Mouse (Mus musculus): ENCODE measurements around the gene Mtss1l.
A peak's percentile ranks its signal among the peaks of the same experiment; 100 is the strongest.

The Mtss1l gene

GRCm38 (mm10) chr8:110706288-110706870 is 14.9 kb upstream of the Mtss1l start:
- no peak for DNase-seq (ENCODE audit: low spot score in 2 of 2)

DNA sequence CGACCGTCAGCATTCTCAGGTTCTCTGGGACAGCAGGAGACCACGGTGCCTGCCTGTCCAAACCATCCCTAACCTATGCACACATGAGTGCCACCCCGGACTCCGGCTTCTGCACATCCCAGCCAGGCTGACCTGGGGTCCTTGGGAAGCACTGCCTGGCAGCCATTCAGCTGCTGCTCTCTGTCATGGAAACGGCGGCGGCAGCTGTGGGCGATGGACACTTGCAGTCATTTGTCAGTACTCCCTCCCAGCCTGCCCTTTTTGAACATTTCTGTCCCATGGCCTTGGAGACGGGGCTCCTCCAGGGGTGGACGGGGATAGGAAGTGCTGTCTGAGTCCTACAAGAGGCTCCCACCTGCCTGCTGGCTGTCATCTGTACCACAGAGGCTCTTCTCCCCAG is 12.8 kb upstream of the Mtss1l start:
- DNase-seq (ENCODE audit: low spot score in 2 of 2): no peak

DNA sequence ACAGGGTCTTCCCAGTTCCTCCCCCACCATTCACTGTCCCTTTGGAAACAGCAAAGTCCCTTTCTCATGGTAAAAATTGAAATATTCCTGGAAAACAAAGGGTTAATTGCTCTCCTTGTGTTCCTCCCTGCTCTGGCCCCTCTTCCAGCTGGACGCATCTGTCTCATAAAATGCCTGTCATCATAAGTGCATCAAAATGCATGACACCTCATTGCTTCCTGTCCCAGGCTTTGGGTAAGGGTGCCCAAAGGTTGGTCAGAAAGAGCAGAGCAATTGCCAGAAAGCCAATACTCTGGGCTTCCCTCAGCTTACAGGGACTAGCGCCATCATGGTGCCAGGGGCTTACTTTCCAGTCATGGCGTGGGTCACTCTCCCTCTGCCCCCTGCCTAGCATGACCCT is 10.7 kb upstream of the Mtss1l start:
- no peak for DNase-seq (ENCODE audit: low spot score in 2 of 2)

- DNase-seq (ENCODE audit: low spot score in 2 of 2): no peak
Observed at GRCm38 (mm10) chr8:110711271-110711934, 9.9 kb upstream of the Mtss1l start.

- no peak for DNase-seq (ENCODE audit: low spot score in 2 of 2)
Observed at GRCm38 (mm10) chr8:110713073-110713472, 8.2 kb upstream of the Mtss1l start.

GRCm38 (mm10) chr8:110714827-110715519 is 6.3 kb upstream of the Mtss1l start:
- no peak for DNase-seq (ENCODE audit: low spot score in 2 of 2)

DNA sequence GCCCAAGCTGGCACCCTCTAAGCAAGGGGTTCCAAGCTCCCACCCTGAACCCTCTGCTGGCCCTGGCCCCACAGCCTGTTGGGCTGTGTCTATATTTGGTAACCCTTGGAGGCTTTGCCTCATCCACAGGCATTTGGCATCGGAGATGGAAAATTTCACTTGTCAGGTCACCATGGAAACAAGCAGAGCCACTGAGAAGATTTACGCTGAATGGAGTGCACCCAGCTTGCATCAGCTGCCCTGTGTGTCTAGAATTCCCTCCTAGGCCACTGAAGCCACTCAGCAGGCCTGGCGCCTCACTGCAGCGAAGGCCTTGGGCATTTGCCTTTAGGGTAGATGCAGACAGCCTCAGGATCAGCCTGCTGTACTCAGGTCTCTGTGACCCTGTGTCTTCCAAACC is 5.2 kb upstream of the Mtss1l start:
- DNase-seq (ENCODE audit: low spot score in 2 of 2): no peak

- DNase-seq (ENCODE audit: low spot score in 2 of 2): no peak
Observed at GRCm38 (mm10) chr8:110717131-110717530, 4.1 kb upstream of the Mtss1l start.

- no peak for DNase-seq (ENCODE audit: low spot score in 2 of 2)
Observed at GRCm38 (mm10) chr8:110718209-110718968, 2.9 kb upstream of the Mtss1l start.

DNA sequence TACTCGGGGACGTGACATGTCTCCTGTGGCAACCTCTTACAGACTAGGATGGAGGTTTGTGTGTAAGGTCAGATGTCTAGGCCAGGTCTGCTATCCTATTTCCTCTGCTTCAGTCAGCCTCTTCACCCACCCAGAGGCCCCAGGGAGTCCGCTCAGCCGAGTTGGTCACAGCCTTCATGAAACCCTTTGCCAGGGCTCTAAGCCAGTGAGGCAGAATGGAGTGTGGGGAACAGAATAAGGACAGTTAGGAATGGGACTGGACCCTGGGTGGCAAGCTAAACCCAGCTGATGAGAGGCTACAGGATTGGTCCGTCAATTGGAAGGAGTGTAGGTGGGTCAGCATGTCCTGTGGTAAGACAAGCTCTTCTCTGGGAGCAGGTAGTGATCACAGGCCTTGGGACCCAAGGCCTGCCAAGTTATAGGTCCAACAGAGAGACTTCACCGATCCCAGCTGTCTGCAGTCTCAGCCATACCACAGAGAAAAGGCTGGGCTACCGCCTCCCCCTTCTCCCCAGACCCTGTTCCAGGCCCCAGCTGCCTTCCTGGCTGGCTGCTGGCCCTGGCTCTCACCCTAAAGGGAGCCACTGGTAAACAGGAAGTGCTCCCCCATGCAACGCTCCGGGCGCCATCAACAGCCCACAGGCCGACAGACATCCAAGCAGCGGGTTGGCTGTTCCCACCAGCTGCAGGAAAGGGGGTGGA is 2.2 kb upstream of the Mtss1l start:
- DNase-seq (ENCODE audit: low spot score in 2 of 2): peak in 1 of 2 experiments; percentile 67

GRCm38 (mm10) chr8:110719898-110720653 is 1.2 kb upstream of the Mtss1l start:
- no peak for DNase-seq (ENCODE audit: low spot score in 2 of 2)

- peak in 1 of 2 experiments; percentile 51 for DNase-seq (ENCODE audit: low spot score in 2 of 2)
Observed at GRCm38 (mm10) chr8:110721606-110722413, 534 bp downstream of the Mtss1l start.

GRCm38 (mm10) chr8:110722414-110723011 is 1.2 kb downstream of the Mtss1l start:
- DNase-seq (ENCODE audit: low spot score in 2 of 2): no peak

GRCm38 (mm10) chr8:110724493-110724892 is 3.2 kb downstream of the Mtss1l start:
- DNase-seq (ENCODE audit: low spot score in 2 of 2): no peak

DNA sequence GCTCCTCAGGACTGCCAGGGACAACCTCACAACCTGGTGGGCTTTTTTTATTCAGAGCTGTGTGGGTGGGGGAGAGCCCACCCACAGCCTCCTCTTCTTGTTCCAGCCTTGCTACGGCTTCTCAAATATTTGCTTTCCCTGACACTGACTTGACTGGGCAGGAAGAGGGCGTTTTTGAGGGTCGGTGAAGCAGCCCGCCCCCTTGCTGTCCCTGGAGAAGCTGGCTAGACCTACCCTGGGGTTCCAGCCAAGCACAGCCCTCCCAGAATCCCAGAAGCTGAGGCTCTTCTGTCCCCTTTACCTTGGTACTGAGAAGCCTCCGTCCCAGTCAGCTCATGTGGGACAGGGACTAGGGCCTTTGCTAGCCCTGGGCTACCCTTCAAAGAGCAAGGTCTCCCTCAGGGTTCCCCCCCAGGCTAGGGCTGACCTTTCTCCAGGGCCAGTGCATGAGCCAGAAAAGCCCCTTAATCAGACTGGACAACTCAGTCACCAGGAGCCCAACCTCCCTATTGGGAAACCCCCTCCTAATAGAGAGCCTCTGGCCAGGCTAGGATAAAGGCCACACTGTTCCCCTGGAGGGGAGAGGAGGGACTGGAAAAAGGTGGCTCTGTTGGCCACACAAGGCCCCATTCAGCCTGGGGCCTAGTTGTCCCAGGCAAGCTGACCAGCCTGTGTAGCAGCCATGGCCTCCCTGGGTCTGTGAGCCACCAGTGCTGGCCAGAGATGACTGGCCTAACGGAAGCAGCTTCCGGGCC is 4.0 kb downstream of the Mtss1l start:
- DNase-seq (ENCODE audit: low spot score in 2 of 2): no peak

DNA sequence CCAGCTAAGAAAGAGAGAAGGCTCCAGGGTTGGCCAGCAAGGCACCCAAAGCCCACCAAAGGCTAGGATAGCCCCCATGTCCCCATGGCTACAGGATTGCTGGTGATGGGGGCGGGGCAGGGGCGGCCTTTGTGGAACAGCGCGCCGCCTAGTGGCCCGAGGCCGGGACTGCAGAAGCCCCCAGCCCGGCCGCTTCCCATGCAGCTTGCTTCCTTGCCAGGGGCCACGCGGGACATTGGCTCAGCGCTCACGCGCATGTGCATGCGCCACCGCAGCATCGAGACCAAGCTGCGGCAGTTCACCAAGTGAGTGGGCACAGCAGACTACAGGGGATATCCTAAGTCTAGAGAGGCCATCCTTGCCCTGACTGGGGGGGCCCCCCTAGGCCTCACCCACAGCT is 5.6 kb downstream of the Mtss1l start:
- peak; percentile 84 to 95 for DNase-seq (ENCODE audit: low spot score in 2 of 2)

- no peak for DNase-seq (ENCODE audit: low spot score in 2 of 2)
Observed at GRCm38 (mm10) chr8:110731346-110731859, 10.1 kb downstream of the Mtss1l start.

- DNase-seq (ENCODE audit: low spot score in 2 of 2): no peak
Observed at GRCm38 (mm10) chr8:110733036-110733435, 11.8 kb downstream of the Mtss1l start.
